Mouse (Mus musculus) testis, adult 2 months (tissue): ENCODE measurements around the gene Ctsl. TPM values are rescaled to one million over a fixed set of nuclear protein-coding genes. Genes with fewer than 3 reads are reported as not detected.

Experiments used
- H3K27ac ChIP-seq: fragments of 200-500 bp; 2 replicates; pipeline ENCODE4 v1.5.1; 2012; ENCODE audit warnings: low read depth, low read length; ENCODE audit not compliant: control insufficient read depth, insufficient read depth
- H3K27me3 ChIP-seq: fragments of 200-500 bp; 2 replicates; pipeline ENCODE4 v1.6.1; 2012; ENCODE audit warnings: mild to moderate bottlenecking, low read length, moderate library complexity; ENCODE audit not compliant: control insufficient read depth, insufficient read depth
- H3K36me3 ChIP-seq: fragments of 200-500 bp; 2 replicates; pipeline ENCODE4 v1.6.1; 2012; ENCODE audit warnings: mild to moderate bottlenecking, low read length; ENCODE audit not compliant: control insufficient read depth, insufficient read depth
- H3K4me1 ChIP-seq: fragments of 200-500 bp; 2 replicates; pipeline ENCODE4 v1.6.1; 2012; ENCODE audit warnings: low read length; ENCODE audit not compliant: control insufficient read depth, insufficient read depth
- H3K4me3 ChIP-seq: fragments of 200-500 bp; 2 replicates; pipeline ENCODE4 v1.5.1; 2012; ENCODE audit warnings: low read depth, mild to moderate bottlenecking, low read length, moderate library complexity, mixed read lengths; ENCODE audit not compliant: control insufficient read depth
- CTCF ChIP-seq: fragments of 200-500 bp; IDR thresholded peaks from 2 replicates; pipeline ENCODE4 v1.5.1; 2012; ENCODE audit warnings: low read depth, mild to moderate bottlenecking, inconsistent platforms, low read length, moderate library complexity; ENCODE audit not compliant: control insufficient read depth, insufficient read depth, insufficient replicate concordance
- POLR2A ChIP-seq: fragments of 200-500 bp; IDR thresholded peaks from 2 replicates; pipeline ENCODE4 v1.6.1; 2012; ENCODE audit warnings: low read depth, mild to moderate bottlenecking, inconsistent platforms, low read length, moderate library complexity; ENCODE audit not compliant: control insufficient read depth
- polyA plus RNA-seq: library from polyadenylated mRNA; depleted of rRNA; stranded (reverse); fragments of >200 nt; gene quantifications from 2 replicates; pipeline ENCODE4 v1.2.3, GENCODE M21; 2012; rRNA removed

Ctsl gene
- polyA plus RNA-seq, 1 experiment = 202 TPM

- TF ChIP-seq CTCF (no peak), POLR2A (no peak)
- Histone ChIP-seq H3K27me3 (no peaks in the 10 kb centered on the region), H3K36me3 (no peaks in the 10 kb centered on the region), H3K4me3 (no peak overlapping the region), H3K4me1 (peaks cover 5% of the 10 kb centered on the region; the same call in 1 of the 2 replicates), H3K27ac (no peak overlapping the region)
Measured at GRCm38 (mm10) chr13:64314041-64314440, 56.6 kb downstream of the Ctsl start.

DNA sequence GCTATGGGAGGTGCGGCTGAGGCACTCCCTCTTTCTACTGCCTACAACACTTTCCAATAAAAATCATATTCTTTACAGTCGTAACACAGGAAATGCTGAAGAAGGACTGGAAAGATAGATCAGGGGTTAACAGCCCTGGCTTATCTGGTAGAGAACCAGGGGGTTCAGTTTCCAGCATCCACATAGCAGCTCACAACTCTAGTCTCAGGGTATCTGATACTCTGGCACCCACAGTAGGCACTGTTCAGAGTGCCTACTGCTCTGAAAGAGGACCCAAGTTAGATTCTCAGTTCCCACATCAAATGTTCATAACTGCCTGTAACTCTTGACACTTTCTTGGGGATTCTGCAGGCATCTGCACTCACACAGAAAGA lies 57.8 kb downstream of the Ctsl start:
- Histone ChIP-seq H3K27me3 (no peaks in the 10 kb centered on the region), H3K27ac (peak overlapping the region; percentile 91)

GRCm38 (mm10) chr13:64312024-64312915 lies 58.4 kb downstream of the Ctsl start, which contains the start of gene Aaed1:
Gene Aaed1 (minus strand): TSS chr13:64312710.
- Histone ChIP-seq H3K27ac (peak within 1 kb of the TSS; percentile 91), H3K27me3 (no peaks in the 10 kb centered on the region), H3K4me3 (peak within 1 kb of the TSS; percentile 98), H3K4me1 (peaks cover 5% of the 10 kb centered on the region; the same call in 1 of the 2 replicates), H3K36me3 (no peaks in the 10 kb centered on the region; the same call in 1 of the 2 replicates)
- peak; percentile 20; the same call in 1 of the 2 replicates for TF ChIP-seq CTCF
- peak; percentile 60 for TF ChIP-seq POLR2A

More for the DNA sequence above, 57.8 kb downstream of the Ctsl start:
- Histone ChIP-seq H3K4me3 (peak overlapping the region; percentile 98), H3K4me1 (peaks cover 5% of the 10 kb centered on the region; the same call in 1 of the 2 replicates), H3K36me3 (no peaks in the 10 kb centered on the region; the same call in 1 of the 2 replicates)
- no peak for TF ChIP-seq CTCF
- TF ChIP-seq POLR2A = no peak

- no peak for TF ChIP-seq CTCF
- no peak for TF ChIP-seq POLR2A
- Histone ChIP-seq H3K27me3 (no peaks in the 10 kb centered on the region), H3K4me1 (peaks cover 5% of the 10 kb centered on the region; the same call in 1 of the 2 replicates), H3K27ac (no peak overlapping the region), H3K36me3 (no peaks in the 10 kb centered on the region; the same call in 1 of the 2 replicates), H3K4me3 (no peak overlapping the region)
Measured at GRCm38 (mm10) chr13:64311266-64311665, 59.4 kb downstream of the Ctsl start.

- peaks cover 5% of the 10 kb centered on the region; the same call in 1 of the 2 replicates for H3K4me1 ChIP-seq
- no peaks in the 10 kb centered on the region; the same call in 1 of the 2 replicates for H3K36me3 ChIP-seq
- TF ChIP-seq CTCF (no peak), POLR2A (no peak)
- no peak overlapping the region for H3K4me3 ChIP-seq
- H3K27ac ChIP-seq = no peak overlapping the region
- H3K27me3 ChIP-seq = no peaks in the 10 kb centered on the region
Measured at GRCm38 (mm10) chr13:64310585-64310984, 60.1 kb downstream of the Ctsl start.

- H3K27ac ChIP-seq = no peak overlapping the region
- no peak for TF ChIP-seq POLR2A
- no peak for TF ChIP-seq CTCF
- peaks cover 5% of the 10 kb centered on the region; the same call in 1 of the 2 replicates for H3K4me1 ChIP-seq
- H3K4me3 ChIP-seq = no peak overlapping the region
- H3K36me3 ChIP-seq = no peaks in the 10 kb centered on the region; the same call in 1 of the 2 replicates
- H3K27me3 ChIP-seq = no peaks in the 10 kb centered on the region
Measured at GRCm38 (mm10) chr13:64309842-64310241, 60.8 kb downstream of the Ctsl start.

Other genes with a start within 250 kb of the Ctsl start
- gene Slc35d2, start 241.5 kb downstream of the Ctsl start, polyA plus RNA-seq = 0.79 and 1.1 TPM in 2 replicates
- 27.3 and 29.3 TPM in 2 replicates for gene Zfp367, start 217.7 kb downstream of the Ctsl start, polyA plus RNA-seq
- gene Habp4, start 209.1 kb downstream of the Ctsl start, polyA plus RNA-seq = 186 and 204 TPM in 2 replicates
- 55.6 and 60.4 TPM in 2 replicates for gene Cdc14b, start 95.6 kb downstream of the Ctsl start, polyA plus RNA-seq
- gene Aaed1, start 58.2 kb downstream of the Ctsl start, polyA plus RNA-seq = 10.3 and 15.6 TPM in 2 replicates
- 57.9 and 64.7 TPM in 2 replicates for gene Cdk20, start 61.4 kb upstream of the Ctsl start, polyA plus RNA-seq
- not detected in 2 replicates for gene Fam240b, start 126.9 kb upstream of the Ctsl start, polyA plus RNA-seq